Mouse (Mus musculus) embryo, embryonic 9.5 days (tissue): ENCODE results near the gene Trim43b.
A peak's percentile ranks its signal among the peaks of the same experiment; 100 is the strongest.
"Not testable (repeated sequence)": the region's sequence is repeated elsewhere in the genome, so short reads cannot be mapped to it uniquely, and the experiment has no call there.

Experiments
- DNase-seq: peaks from one replicate; pipeline ENCODE4 v3.0.0-alpha.2; 2017; ENCODE audit errors: extremely low spot score

Gene Trim43b

DNA sequence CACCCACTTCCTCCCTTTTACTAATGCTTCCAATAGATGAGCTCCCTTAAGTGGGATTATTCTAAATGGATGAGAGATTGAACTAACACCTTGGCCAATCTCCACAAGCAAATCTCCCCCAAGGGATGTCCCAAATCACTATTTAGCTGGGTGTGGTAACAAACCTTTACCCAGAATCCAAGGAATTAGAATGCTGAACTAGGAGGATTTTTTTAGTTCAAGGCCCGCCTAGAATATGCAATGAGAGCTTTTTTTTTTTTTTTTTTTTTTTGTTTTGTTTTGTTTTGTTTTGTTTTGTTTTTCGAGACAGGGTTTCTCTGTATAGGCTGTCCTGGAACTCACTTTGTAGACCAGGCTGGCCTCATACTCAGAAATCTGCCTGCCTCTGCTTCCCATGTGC lies at the start of gene Trim43b:
Trim43b (minus strand) TSS at position 101 of the 400 bp plus-strand sequence.
- not testable (repeated sequence) for DNase-seq

DNA sequence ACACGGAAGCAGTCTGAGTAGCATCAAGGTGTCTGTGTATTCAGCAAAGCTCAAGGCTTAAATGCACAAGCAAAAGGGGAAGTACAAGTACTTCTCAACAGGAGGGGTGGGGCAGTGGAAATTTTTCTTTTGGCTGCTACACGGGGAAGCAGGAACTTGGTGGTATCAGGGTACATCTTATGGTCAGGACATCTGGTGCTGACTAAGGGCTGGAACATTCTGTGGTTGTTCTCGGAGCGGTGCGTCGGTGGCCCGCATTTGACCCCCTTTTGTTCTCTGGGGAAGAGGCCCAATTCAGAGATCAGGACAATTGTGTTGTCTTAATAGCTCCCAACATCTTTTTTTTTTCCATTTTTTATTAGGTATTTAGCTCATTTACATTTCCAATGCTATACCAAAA lies 11.9 kb upstream of the Trim43b start:
- not testable (repeated sequence) for DNase-seq

- not testable (repeated sequence) for DNase-seq
Observed at GRCm38 (mm10) chr9:89086746-89087145, 5.9 kb downstream of the Trim43b start.

DNA sequence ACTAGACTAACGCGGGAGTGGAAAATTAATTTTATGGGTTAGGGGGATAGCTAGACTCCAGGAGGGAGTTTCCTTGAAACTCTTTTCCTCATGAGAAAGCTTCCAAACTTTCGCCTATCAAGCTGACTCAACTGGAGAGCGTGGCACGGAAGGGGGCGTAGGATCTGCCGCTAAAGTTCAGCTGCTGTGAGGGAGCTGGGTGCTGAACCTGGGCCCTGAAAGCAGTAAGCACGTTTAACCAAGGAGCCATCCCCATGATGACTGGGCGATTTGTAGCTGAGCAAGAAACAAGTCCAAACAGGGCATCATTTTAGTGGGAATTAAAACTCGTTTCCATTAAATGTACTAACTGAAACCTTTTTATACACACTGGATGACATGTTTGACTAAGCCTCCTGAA lies 13.0 kb downstream of the Trim43b start:
- DNase-seq: not testable (repeated sequence)

GRCm38 (mm10) chr9:89076508-89076907 lies 16.1 kb downstream of the Trim43b start:
- not testable (repeated sequence) for DNase-seq

DNA sequence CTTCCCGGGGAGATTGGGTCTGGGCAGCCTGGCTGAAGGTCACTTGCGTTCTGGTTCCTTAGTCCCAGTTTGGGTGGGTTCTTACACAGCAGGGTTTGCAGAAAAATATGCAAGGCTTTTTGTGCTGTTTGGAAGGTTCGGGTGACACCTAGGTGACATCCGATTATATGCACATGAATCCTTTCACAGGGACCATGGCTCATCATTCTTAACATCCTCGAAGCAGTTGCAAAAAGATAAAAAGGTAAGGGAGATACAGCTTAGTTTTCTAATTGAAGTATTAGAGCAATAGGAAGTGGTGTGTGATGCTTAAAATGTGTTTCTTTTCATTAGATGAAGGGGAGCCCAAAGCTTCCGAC lies 25.5 kb downstream of the Trim43b start:
- not testable (repeated sequence) for DNase-seq

DNA sequence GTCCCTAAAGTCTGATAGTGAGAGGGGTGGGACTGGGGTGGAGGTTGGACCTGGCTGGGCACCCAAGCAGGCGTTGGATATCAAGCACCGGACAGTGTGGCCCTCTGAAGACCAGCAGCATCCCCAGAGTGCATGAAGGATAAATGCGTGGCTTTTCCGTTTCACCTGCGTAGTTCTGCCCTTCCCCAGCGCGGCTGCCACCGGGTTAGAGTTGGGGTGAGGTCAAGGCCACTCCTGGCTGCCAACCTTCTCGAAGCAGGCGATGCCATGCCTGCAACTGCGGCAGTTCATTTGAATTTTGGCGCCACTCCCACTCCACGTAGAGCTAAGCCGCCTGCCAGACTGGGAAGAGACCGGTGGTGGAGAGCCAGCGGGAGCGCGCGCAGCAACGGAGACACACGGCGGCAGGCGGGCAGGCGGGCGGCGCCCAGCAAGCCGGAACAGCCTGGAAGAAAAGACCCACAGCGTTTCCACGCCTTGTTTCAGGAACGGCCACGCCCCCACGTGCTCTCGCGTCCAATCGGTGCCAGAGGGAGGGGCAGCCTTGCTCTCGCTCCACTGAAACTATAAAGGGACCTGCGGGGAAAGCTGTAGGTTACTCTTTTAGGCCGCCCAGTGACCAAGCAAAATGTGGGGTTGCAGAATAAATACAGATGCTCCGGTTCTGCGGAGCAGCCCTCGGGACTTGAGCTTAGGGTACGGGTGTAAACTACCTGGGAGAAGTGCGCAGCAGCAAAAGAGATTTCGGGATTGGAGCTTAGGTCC lies 26.1 kb downstream of the Trim43b start:
- DNase-seq: peak; percentile 6
